In the genomic region with DNA sequence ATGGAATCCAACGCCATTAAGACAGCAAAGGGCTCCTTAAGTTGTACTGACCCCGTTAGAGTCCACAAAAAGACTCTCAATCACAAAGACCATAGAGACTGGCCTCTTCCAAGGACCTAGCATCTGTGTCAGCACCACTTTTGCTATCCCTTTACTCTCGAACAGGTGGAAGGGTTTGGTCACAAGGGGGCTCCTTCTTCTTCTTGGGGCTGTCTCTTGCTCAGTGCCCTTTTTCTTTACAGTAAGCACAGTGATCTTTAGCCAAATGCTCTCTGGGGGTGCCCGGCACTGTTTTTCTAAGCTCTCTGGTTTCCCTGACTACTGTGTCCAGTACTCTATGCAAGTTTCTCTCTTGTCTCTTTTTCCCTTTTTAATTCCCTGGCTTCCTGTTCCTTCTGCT, we compare ENCODE assay signal across 1 mouse cellular context.
TF ChIP-seq lines count a peak whose summit lies in the region.

No protein-coding gene starts in this region.

TF ChIP-seq in CH12.LX, 34 proteins besides CTCF, POLR2A, EP300 and RAD21 (continued from another document):
- peak; percentile 34; the same call in 1 of the 2 replicates for TF ChIP-seq SMC3 (IDR thresholded peaks at IDR 0.05; ENCODE audit: low read depth, low read length)
